Mouse (Mus musculus): ENCODE results near the gene Afg3l1.
"Not testable (repeated sequence)": the region's sequence is repeated elsewhere in the genome, so short reads cannot be mapped to it uniquely, and the experiment has no call there.

Afg3l1 gene

DNA sequence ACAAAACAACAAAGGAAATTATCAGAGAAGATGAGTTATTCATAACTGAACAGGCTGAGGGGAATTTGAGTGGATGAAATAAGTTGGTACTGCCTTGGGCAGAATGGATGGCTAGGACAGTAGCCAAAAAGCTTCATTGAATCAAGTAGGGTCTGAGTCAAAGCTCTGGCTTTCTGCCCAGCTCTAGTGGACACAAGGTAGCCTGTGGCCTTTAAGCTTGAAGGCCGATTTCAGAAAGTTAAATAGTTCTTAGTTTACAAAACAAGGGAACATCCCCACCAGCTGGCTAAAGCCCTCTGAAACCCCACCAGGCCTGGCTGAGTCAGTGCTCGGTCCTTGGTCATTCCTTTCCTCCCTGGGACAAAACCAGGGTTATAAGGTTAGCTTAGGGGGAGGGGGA, 38.9 kb downstream of the Afg3l1 start:
- DNase-seq (ENCODE audit: low read depth) = peak; percentile 97

- DNase-seq (ENCODE audit: low read depth) = no peak
Measured at GRCm38 (mm10) chr8:123518172-123518571, 40.5 kb downstream of the Afg3l1 start.

DNA sequence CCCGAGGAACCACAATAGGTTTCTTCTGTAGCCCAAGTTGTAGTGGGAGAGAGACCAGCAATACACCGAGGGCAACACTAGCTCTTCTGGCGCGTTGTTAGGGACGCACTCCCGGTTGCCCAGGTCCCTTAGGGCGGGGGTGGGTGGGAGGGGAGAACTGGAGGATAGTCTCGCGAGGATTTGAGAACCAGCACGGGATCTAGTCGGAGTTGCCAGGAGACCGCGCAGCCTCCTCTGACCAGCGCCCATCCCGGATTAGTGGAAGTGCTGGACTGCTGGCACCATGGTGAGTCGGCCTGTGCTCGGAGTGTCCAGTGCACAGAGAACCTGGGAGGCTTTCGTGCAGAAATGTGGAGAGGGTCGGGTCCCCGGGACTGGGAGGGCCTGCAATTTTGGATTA, 41.0 kb downstream of the Afg3l1 start, which contains the start of gene Gas8:
Gene Gas8, plus strand, starts transcription at position 168 of the 400 bp plus-strand sequence.
- DNase-seq (ENCODE audit: low read depth) = peak; percentile 97

GRCm38 (mm10) chr8:123520048-123520447, 42.3 kb downstream of the Afg3l1 start:
- not testable (repeated sequence) for DNase-seq (ENCODE audit: low read depth)

DNA sequence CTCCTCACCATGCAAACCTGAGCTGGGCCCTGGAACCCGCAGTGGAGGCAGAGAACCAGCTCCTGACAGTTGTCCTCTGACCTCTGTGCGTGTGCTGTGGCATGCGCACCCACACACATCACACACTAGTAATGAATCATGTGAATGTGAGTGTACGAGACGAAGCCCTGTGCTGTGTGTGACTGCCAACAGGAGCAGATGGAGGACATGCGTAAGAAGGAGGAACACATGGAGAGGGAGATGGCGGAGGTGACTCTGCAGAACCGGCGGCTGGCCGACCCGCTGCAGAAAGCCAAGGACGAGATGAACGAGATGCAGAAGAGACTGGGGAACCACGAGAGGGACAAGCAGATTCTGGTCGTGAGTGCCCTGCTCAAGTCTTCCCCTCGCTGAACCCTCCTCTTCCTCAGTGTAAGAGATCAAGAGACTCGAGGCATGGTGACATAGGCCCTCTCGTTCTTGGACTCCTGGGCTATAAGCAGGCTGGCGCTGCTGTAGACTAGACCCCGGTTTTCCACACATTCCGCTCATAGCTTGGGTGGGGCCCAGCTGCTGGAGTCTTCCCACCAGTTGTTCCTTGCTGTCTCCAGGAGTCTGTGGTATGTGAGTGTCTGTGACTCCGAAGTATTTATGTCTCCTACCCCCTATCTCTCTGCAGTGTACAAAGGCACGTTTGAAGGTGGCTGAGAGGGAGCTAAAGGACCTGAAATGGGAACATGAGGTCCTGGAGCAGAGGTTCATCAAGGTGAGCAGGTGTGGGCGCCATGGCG, 50.2 kb downstream of the Afg3l1 start:
- DNase-seq (ENCODE audit: low read depth) = no peak

GRCm38 (mm10) chr8:123536242-123536989, 58.7 kb downstream of the Afg3l1 start:
- DNase-seq (ENCODE audit: low read depth) = no peak

DNA sequence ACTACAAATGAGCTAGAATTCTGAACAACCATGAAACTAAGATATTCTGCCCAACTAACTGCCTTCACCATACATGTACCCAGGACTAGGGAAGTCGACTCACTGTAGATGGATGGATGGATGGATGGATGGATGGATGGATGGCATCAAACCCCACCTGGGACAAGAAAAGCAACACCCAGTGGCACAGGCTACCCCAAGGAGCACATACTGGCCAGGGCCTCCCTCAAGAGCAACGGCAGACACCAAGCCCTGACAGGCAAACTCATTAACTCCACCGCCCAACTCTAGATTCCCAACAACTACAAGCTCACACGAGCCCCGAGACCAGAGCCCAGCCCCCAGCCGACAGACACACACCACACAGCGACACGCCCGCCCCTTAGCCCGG, 59.3 kb downstream of the Afg3l1 start:
- no peak for DNase-seq (ENCODE audit: low read depth)

- not testable (repeated sequence) for DNase-seq (ENCODE audit: low read depth)
Measured at GRCm38 (mm10) chr8:123537641-123538040, 59.9 kb downstream of the Afg3l1 start.
